Mouse (Mus musculus): ENCODE measurements around the gene Apopt1. TPM values are rescaled to one million over a fixed set of nuclear protein-coding genes. Genes with fewer than 3 reads are reported as not detected.
A peak's percentile ranks its signal among the peaks of the same experiment; 100 is the strongest.

Apopt1 gene
- polyA plus RNA-seq, 1 experiment from 2014 or later = 51.2 TPM

DNA sequence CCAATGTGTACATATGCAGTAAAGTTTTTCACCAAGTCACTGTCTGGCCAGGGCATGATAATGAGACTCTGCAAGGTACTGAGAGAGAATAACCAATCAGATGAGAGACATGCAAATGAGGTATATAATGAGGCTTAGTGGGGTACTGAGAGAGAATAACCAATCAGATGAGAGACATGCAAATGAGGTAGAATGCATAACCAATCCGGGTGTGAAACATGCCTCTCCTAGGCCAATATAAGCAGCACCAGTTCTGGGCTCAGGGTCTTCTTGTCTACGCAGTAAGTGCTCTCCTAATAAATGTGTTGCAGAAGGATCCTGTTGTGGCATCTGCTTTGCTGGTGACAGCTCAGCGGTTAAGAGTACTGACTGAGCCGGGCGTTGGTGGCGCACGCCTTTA, 3.4 kb downstream of the Apopt1 start:
- Histone ChIP-seq H3K27me3 (no peaks in the 10 kb centered on the region), H3K4me1 (peaks cover 24% of the 10 kb centered on the region), H3K27ac (no peak overlapping the region), H3K4me2 (no peak overlapping the region), H3K4me3 (no peak overlapping the region), H3K36me3 (peaks cover 10% of the 10 kb centered on the region), H3K9me3 (no peaks in the 10 kb centered on the region), H3K9ac (no peak overlapping the region)
- 97% methylated on average over 7 of the region's 7 CpGs for WGBS
- ATAC-seq (ENCODE audit: insufficient number of reproducible peaks, low FRiP score, low TSS enrichment, low read depth) = no peak

- ATAC-seq (ENCODE audit: insufficient number of reproducible peaks, low FRiP score, low TSS enrichment, low read depth) = no peak
- Histone ChIP-seq H3K27ac (peak overlapping the region; percentile 39; the same call in 1 of the 2 replicates), H3K27me3 (no peaks in the 10 kb centered on the region), H3K9ac (no peak overlapping the region), H3K9me3 (no peaks in the 10 kb centered on the region), H3K4me1 (peaks cover 18% of the 10 kb centered on the region; the same call in 1 of the 2 replicates), H3K4me2 (no peak overlapping the region), H3K4me3 (no peak overlapping the region), H3K36me3 (peaks cover 16% of the 10 kb centered on the region)
- 50% methylated on average over 8 of the region's 8 CpGs for WGBS
These were observed 5.6 kb downstream of the Apopt1 start for GRCm38 (mm10) chr12:111718656-111719055.

DNA sequence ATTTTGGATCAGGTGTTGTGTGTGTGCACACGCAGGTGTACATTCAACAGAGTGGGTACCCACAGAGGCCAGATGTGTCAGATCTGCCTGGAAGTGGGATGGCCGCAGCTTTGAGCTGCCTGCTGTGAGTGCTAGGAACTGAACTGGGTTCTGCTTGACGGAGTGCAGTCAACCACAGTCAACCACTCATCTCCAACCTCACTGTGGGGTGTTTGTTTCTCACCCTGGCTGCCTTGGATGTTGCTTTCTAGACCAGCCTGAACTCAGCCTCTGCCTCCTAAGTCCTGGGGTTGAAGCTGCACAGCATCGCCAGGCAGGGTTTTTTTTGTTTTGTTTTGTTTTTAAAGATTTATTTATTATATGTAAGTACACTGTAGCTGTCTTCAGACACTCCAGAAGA, 7.2 kb downstream of the Apopt1 start:
- Histone ChIP-seq H3K4me1 (peaks cover 11% of the 10 kb centered on the region; the same call in 1 of the 2 replicates), H3K4me2 (no peak overlapping the region), H3K36me3 (peaks cover 31% of the 10 kb centered on the region), H3K9ac (no peak overlapping the region), H3K27ac (no peak overlapping the region), H3K4me3 (no peak overlapping the region), H3K27me3 (no peaks in the 10 kb centered on the region), H3K9me3 (no peaks in the 10 kb centered on the region)
- 89% methylated on average over 4 of the region's 4 CpGs for WGBS
- no peak for ATAC-seq (ENCODE audit: insufficient number of reproducible peaks, low FRiP score, low TSS enrichment, low read depth)

GRCm38 (mm10) chr12:111722654-111723053, 9.6 kb downstream of the Apopt1 start:
- H3K4me2 ChIP-seq = no peak overlapping the region
- no peak overlapping the region for H3K4me3 ChIP-seq
- ATAC-seq (ENCODE audit: insufficient number of reproducible peaks, low FRiP score, low TSS enrichment, low read depth) = no peak
- WGBS = 75% methylated on average over 9 of the region's 9 CpGs
- no peak overlapping the region for H3K27ac ChIP-seq
- H3K27me3 ChIP-seq = no peaks in the 10 kb centered on the region
- H3K9ac ChIP-seq = no peak overlapping the region
- no peaks in the 10 kb centered on the region for H3K9me3 ChIP-seq
- peaks cover 40% of the 10 kb centered on the region for H3K36me3 ChIP-seq
- H3K4me1 ChIP-seq = peaks cover 11% of the 10 kb centered on the region; the same call in 1 of the 2 replicates

DNA sequence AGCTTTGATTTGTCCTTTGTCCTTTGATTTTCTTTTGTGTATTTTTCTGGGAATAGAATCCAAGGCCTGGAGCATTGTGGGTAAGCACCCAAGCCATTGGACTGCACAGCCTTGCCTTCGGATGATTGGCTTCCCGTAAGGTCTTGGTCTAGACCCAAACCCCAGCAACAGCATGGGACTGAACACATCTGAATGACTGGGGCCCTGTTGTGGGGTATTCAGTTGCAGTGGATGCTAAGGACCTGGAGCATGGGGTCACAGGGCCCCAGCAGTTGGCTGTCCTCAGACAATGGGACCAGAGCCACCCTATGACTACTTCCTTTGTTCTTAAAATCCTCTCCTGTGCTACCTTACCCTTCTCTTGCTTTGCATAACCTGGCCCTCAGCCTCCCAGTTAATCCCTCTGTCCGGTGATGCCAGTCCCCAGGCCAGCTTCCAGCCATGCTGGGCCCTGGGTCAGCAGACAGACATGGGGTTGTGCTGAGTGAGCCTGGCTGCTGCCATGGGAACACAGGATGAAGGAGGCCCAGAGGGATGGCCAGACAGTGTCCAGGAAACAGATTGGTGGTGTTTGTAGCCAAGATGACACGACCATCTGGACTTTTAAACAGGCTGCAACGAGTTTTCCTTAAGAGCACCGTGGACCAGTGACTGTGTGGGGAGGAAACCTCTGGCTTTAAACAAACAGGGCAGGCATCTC, 11.7 kb downstream of the Apopt1 start:
- Histone ChIP-seq H3K36me3 (peaks cover 55% of the 10 kb centered on the region), H3K4me2 (no peak overlapping the region), H3K9me3 (no peaks in the 10 kb centered on the region), H3K9ac (no peak overlapping the region), H3K4me1 (peaks cover 3% of the 10 kb centered on the region; the same call in 1 of the 2 replicates), H3K27me3 (no peaks in the 10 kb centered on the region), H3K4me3 (no peak overlapping the region), H3K27ac (peak overlapping the region; percentile 60)
- peak; percentile 53; the same call in 1 of the 2 replicates for ATAC-seq (ENCODE audit: insufficient number of reproducible peaks, low FRiP score, low TSS enrichment, low read depth)
- WGBS = 69% methylated on average over 6 of the region's 6 CpGs

DNA sequence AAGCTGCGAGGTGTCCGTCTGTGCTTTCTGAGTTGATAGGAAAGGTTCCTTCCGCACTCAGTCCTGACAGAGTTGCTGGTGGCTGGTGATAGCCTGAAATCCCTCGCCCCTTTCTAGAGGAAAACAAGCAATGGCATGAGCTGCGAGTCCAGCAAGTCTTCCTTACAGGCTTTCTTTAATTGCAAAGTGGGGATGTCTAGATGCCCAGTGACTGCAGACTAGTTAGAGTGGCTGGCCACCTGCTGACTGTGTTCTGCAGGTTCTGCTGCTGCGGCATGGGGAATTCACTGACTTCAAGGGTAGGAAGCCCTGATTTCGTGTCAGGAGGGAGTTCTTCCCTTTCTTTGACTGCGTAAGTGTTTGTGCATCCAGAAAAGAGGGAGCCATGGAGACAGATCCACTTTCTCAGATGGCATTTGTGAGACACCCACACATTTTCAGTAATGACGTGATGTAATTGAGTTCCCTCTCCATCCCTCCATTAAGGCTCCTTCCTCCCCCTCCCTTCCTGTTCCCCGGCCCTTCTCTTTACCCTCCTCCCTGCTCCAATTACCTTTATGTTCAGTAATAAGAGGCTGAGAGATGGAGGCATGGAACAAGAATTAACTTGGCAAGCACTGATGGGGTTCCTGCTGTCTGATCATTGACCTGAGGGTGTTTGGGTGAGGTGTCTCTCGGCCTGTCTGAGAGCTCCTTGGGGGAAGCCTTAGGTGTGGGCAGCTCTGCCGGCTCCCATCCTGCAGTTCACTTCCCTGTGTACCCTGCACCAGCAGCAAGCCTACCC, 12.5 kb downstream of the Apopt1 start:
- Histone ChIP-seq H3K4me3 (no peak overlapping the region), H3K4me2 (no peak overlapping the region), H3K4me1 (peaks cover 3% of the 10 kb centered on the region; the same call in 1 of the 2 replicates), H3K9ac (no peak overlapping the region), H3K27me3 (no peaks in the 10 kb centered on the region), H3K9me3 (no peaks in the 10 kb centered on the region), H3K27ac (peak overlapping the region; percentile 60), H3K36me3 (peaks cover 52% of the 10 kb centered on the region)
- no peak for ATAC-seq (ENCODE audit: insufficient number of reproducible peaks, low FRiP score, low TSS enrichment, low read depth)
- WGBS = 63% methylated on average over 12 of the region's 12 CpGs

DNA sequence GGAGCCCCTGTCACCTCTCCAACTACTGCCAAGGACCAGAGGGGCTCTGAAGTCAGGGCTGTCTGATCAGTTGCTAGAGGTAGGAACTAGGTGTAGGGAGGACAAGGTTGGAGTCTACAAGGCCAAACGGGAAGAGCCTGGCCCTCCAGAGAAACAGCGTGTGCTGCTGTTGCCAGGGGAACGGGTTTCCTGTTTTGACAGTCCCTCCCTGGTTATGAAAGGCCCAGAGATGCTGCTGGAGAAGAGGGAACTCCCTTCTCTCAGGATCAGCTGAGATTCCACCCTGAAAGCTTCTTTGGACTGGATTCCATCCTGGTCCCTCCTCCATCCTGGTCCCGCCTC, 13.0 kb downstream of the Apopt1 start:
- Histone ChIP-seq H3K9ac (no peak overlapping the region), H3K4me1 (peaks cover 3% of the 10 kb centered on the region; the same call in 1 of the 2 replicates), H3K4me2 (no peak overlapping the region), H3K27ac (0 out of 2 replicates have a peak overlapping the region, but pooled peaks have one; percentile 60), H3K9me3 (no peaks in the 10 kb centered on the region), H3K27me3 (no peaks in the 10 kb centered on the region), H3K36me3 (peaks cover 52% of the 10 kb centered on the region), H3K4me3 (no peak overlapping the region)
- 68% methylated on average over 4 of the region's 4 CpGs for WGBS
- no peak for ATAC-seq (ENCODE audit: insufficient number of reproducible peaks, low FRiP score, low TSS enrichment, low read depth)

DNA sequence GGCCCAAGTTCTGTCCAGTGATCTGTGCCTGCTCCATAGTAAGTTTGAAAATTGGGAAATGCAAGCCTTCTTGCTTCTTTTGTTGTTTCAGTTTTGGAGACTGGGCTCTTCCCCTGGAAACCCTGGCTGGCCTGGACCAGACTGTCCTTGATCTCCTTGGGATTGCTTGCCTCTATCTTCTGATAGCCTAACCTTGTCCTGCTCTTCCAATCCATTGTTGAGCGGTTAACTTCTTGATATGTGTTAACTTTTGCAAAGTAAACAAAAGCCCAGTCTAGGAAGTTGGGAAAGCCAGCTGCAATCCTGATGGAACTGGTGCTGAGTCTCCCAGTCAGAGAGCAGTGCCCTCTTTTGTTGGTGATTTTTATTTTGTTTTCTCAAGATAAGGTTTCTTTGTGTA, 14.9 kb downstream of the Apopt1 start:
- no peak overlapping the region for H3K4me2 ChIP-seq
- H3K4me1 ChIP-seq = peaks cover 16% of the 10 kb centered on the region
- no peak overlapping the region for H3K27ac ChIP-seq
- no peak overlapping the region for H3K9ac ChIP-seq
- peaks cover 58% of the 10 kb centered on the region for H3K36me3 ChIP-seq
- WGBS = 91% methylated on average over 1 of the region's 1 CpGs
- no peak overlapping the region for H3K4me3 ChIP-seq
- no peaks in the 10 kb centered on the region for H3K27me3 ChIP-seq
- ATAC-seq (ENCODE audit: insufficient number of reproducible peaks, low FRiP score, low TSS enrichment, low read depth) = no peak
- H3K9me3 ChIP-seq = no peaks in the 10 kb centered on the region

- Histone ChIP-seq H3K27ac (0 out of 2 replicates have a peak overlapping the region, but pooled peaks have one; percentile 27), H3K9me3 (no peaks in the 10 kb centered on the region), H3K4me3 (0 out of 2 replicates have a peak overlapping the region, but pooled peaks have one; percentile 4), H3K4me1 (peaks cover 13% of the 10 kb centered on the region), H3K27me3 (no peaks in the 10 kb centered on the region), H3K4me2 (peak overlapping the region; percentile 46), H3K9ac (no peak overlapping the region), H3K36me3 (peaks cover 31% of the 10 kb centered on the region)
- 30% methylated on average over 30 of the region's 30 CpGs for WGBS
- ATAC-seq (ENCODE audit: insufficient number of reproducible peaks, low FRiP score, low TSS enrichment, low read depth) = peak; percentile 88
These were observed 19.1 kb downstream of the Apopt1 start for GRCm38 (mm10) chr12:111731822-111732807.

DNA sequence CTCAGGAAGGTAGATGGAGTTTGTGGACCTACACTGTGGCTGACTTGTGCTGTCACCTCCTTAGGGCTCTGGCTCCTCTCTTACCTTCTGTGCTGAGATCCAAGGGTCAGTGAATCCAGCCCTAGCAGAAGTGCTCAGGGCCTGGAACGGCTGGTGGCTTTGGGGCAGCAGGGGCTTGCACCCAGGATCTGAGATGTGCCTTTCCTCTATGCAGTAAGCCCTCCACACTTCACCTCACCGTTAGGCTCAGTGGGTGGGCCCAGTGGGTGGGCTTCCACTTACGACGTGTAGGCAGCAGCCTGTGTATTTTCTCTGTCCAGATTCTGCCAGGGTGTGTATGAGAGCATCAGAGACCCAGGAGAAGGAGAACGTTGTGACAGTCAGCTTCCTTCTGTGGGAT, 19.9 kb downstream of the Apopt1 start:
- Histone ChIP-seq H3K4me2 (no peak overlapping the region), H3K36me3 (peaks cover 24% of the 10 kb centered on the region), H3K4me3 (no peak overlapping the region), H3K27ac (no peak overlapping the region), H3K4me1 (peaks cover 13% of the 10 kb centered on the region), H3K9me3 (no peaks in the 10 kb centered on the region), H3K9ac (no peak overlapping the region), H3K27me3 (no peaks in the 10 kb centered on the region)
- WGBS = 54% methylated on average over 5 of the region's 5 CpGs
- ATAC-seq (ENCODE audit: insufficient number of reproducible peaks, low FRiP score, low TSS enrichment, low read depth) = no peak

- Histone ChIP-seq H3K4me3 (no peak overlapping the region), H3K36me3 (peaks cover 9% of the 10 kb centered on the region), H3K4me2 (no peak overlapping the region), H3K9me3 (no peaks in the 10 kb centered on the region), H3K27me3 (no peaks in the 10 kb centered on the region), H3K27ac (no peak overlapping the region), H3K9ac (no peak overlapping the region), H3K4me1 (peaks cover 13% of the 10 kb centered on the region)
- ATAC-seq (ENCODE audit: insufficient number of reproducible peaks, low FRiP score, low TSS enrichment, low read depth) = no peak
- 82% methylated on average over 3 of the region's 3 CpGs for WGBS
These were observed 21.9 kb downstream of the Apopt1 start for GRCm38 (mm10) chr12:111734912-111735311.

Measured in limb, embryonic 15.5 days (tissue).